13 mouse cellular contexts compared by ENCODE assay signal in the genomic region with DNA sequence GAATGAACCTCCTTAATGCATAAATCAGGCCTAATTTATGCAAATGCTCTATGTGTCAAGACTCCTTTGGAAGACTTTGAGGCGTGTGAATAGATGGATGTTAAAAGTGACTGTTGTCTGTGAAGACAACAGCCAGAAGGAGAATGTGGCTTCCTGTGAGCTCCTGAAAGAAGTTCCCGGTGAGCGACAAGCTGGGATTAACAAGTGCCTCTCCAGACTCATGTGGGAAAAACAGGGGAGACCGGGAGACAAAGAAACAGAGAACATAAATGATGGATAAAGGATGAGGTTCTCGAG.
DNase-seq lines count a peak whose midpoint lies in the region; ATAC-seq and TF ChIP-seq lines count a peak whose summit lies in the region.
"Had no signal": no experiment of that assay in that cellular context is flagged by ENCODE, and none has a peak within 500 bp of the region (broad histone marks: within the 10 kb centered on the region; RNA-seq: fewer than 3 reads in every experiment).

No protein-coding gene starts in this region.

- peak overlapping the region; percentile 63 for H3K27ac ChIP-seq in heart, embryonic 16.5 days (ENCODE audit: low read length)
- H3K27ac ChIP-seq in olfactory bulb, adult 2 months (ENCODE audit: insufficient read depth, low read depth, low read length) = peak overlapping the region; percentile 52
- H3K27ac ChIP-seq: gastrocnemius, adult 2 months; lung, embryonic 15.5 days had no signal

- H3K9me3 ChIP-seq in heart, embryonic 16.5 days (replicated peaks; ENCODE audit: control insufficient read depth, low read length) = no peaks in the 10 kb centered on the region
- H3K9me3 ChIP-seq: lung, embryonic 15.5 days had no signal

- TF ChIP-seq POLR2A in olfactory bulb, adult 2 months (IDR thresholded peaks at IDR 0.05; ENCODE audit: insufficient read depth, low read depth, low read length) = no peak

- 41% methylated on average over 5 of the region's 5 CpGs for WGBS in heart, embryonic 16.5 days
- WGBS in olfactory bulb, adult 2 months = 52% methylated on average over 5 of the region's 5 CpGs

- no peak for ATAC-seq in heart, embryonic 16.5 days (replicated peaks; ENCODE audit: extremely low read depth, insufficient read depth, low FRiP score)
- ATAC-seq: Patski had no signal

- H3K9ac ChIP-seq in heart, embryonic 16.5 days (ENCODE audit: low read length) = 0 out of 2 replicates have a peak overlapping the region, but pooled peaks have one; percentile 25
- H3K9ac ChIP-seq: lung, embryonic 15.5 days had no signal

- no peaks in the 10 kb centered on the region for H3K27me3 ChIP-seq in heart, embryonic 16.5 days (ENCODE audit: control insufficient read depth, insufficient read depth, low read length)
- H3K27me3 ChIP-seq: lung, embryonic 15.5 days; Patski had no signal

- H3K4me1 ChIP-seq in heart, embryonic 16.5 days (ENCODE audit: control insufficient read depth, insufficient read depth, low read length) = peaks cover 38% of the 10 kb centered on the region
- H3K4me1 ChIP-seq in olfactory bulb, adult 2 months (ENCODE audit: control insufficient read depth, insufficient read depth, low read length) = peaks cover 25% of the 10 kb centered on the region

- no peak for TF ChIP-seq CTCF in olfactory bulb, adult 2 months (IDR thresholded peaks at IDR 0.05; ENCODE audit: insufficient read depth, low read depth, low read length)

- H3K36me3 ChIP-seq in heart, embryonic 16.5 days (ENCODE audit: control insufficient read depth, insufficient read depth) = peaks cover 6% of the 10 kb centered on the region; the same call in 1 of the 2 replicates
- H3K36me3 ChIP-seq: lung, embryonic 15.5 days had no signal

- peak; percentile 0 for DNase-seq in adrenal gland, postnatal 14 days
- DNase-seq in adrenal gland, postnatal 25 days = no peak
- DNase-seq in heart, postnatal 4 days = no peak
- peak; percentile 33 for DNase-seq in retina, postnatal 1 day
- DNase-seq in retina, embryonic 14.5 days (ENCODE audit: low spot score) = no peak
- DNase-seq in right cerebral cortex, postnatal 4 days = no peak
- DNase-seq: cerebellum, adult 2 months; gastrocnemius, adult 2 months; kidney, adult 9 months had no signal

- H3K4me3 ChIP-seq in heart, embryonic 16.5 days (ENCODE audit: low read length) = no peak overlapping the region
- no peak overlapping the region for H3K4me3 ChIP-seq in olfactory bulb, adult 2 months (ENCODE audit: insufficient read depth, low read depth, low read length)
- H3K4me3 ChIP-seq: gastrocnemius, adult 2 months; lung, embryonic 15.5 days had no signal

- 0 out of 2 replicates have a peak overlapping the region, but pooled peaks have one; percentile 59 for H3K4me2 ChIP-seq in heart, embryonic 16.5 days (ENCODE audit: low read depth, low read length)

Comparison
In these comparisons a context has a peak if more than half of its experiments do, and no peak if none do; other contexts are left out.
1. DNase-seq: peak in adrenal gland, postnatal 14 days (single experiment) and retina, postnatal 1 day (single experiment); none in adrenal gland, postnatal 25 days (single experiment), heart, postnatal 4 days (single experiment), retina, embryonic 14.5 days (single experiment) and right cerebral cortex, postnatal 4 days (single experiment).